Mouse (Mus musculus): Measurements from ENCODE around the gene Nudt13. TPM values are rescaled to one million over a fixed set of nuclear protein-coding genes. Genes with fewer than 3 reads are reported as not detected.
A peak's percentile ranks its signal among the peaks of the same experiment; 100 is the strongest.

The Nudt13 gene
- polyA plus RNA-seq, 1 experiment from 2014 or later = 8.9 TPM

- Histone ChIP-seq H3K36me3 (replicated peaks; ENCODE audit: control insufficient read depth, insufficient read depth, low read depth, low read length) (no peaks in the 10 kb centered on the region), H3K27ac (replicated peaks; ENCODE audit: low read depth, low read length) (no peak overlapping the region), H3K4me2 (ENCODE audit: low read depth, low read length) (no peak overlapping the region), H3K4me1 (ENCODE audit: control insufficient read depth, insufficient read depth, low read length) (no peaks in the 10 kb centered on the region), H3K27me3 (ENCODE audit: control insufficient read depth, insufficient read depth, low read length) (no peaks in the 10 kb centered on the region), H3K4me3 (ENCODE audit: low read depth, low read length) (no peak overlapping the region), H3K9me3 (replicated peaks; ENCODE audit: control insufficient read depth, low read length) (no peaks in the 10 kb centered on the region), H3K9ac (replicated peaks; ENCODE audit: low read length) (no peak overlapping the region)
- ATAC-seq (replicated peaks; ENCODE audit: insufficient number of reproducible peaks, low FRiP score, low TSS enrichment, low read depth) (no peak), DNase-seq (ENCODE audit: low spot score) (no peak)
- 70% methylated on average over 1 of the region's 1 CpGs for WGBS
Observed at GRCm38 (mm10) chr14:20315137-20315536, 20.6 kb downstream of the Nudt13 start.

GRCm38 (mm10) chr14:20319420-20319819 lies 24.9 kb downstream of the Nudt13 start:
- Histone ChIP-seq H3K4me2 (ENCODE audit: low read depth, low read length) (no peak overlapping the region), H3K27me3 (ENCODE audit: control insufficient read depth, insufficient read depth, low read length) (no peaks in the 10 kb centered on the region), H3K36me3 (replicated peaks; ENCODE audit: control insufficient read depth, insufficient read depth, low read depth, low read length) (no peaks in the 10 kb centered on the region), H3K9me3 (replicated peaks; ENCODE audit: control insufficient read depth, low read length) (no peaks in the 10 kb centered on the region), H3K4me1 (ENCODE audit: control insufficient read depth, insufficient read depth, low read length) (no peaks in the 10 kb centered on the region), H3K4me3 (ENCODE audit: low read depth, low read length) (no peak overlapping the region), H3K27ac (replicated peaks; ENCODE audit: low read depth, low read length) (no peak overlapping the region), H3K9ac (replicated peaks; ENCODE audit: low read length) (no peak overlapping the region)
- ATAC-seq (replicated peaks; ENCODE audit: insufficient number of reproducible peaks, low FRiP score, low TSS enrichment, low read depth) = no peak
- 84% methylated on average over 3 of the region's 3 CpGs for WGBS
- DNase-seq (ENCODE audit: low spot score) = peak; percentile 59

GRCm38 (mm10) chr14:20324196-20324595 lies 29.7 kb downstream of the Nudt13 start:
- Histone ChIP-seq H3K4me1 (ENCODE audit: control insufficient read depth, insufficient read depth, low read length) (no peaks in the 10 kb centered on the region), H3K4me3 (ENCODE audit: low read depth, low read length) (no peak overlapping the region), H3K27me3 (ENCODE audit: control insufficient read depth, insufficient read depth, low read length) (no peaks in the 10 kb centered on the region), H3K9me3 (replicated peaks; ENCODE audit: control insufficient read depth, low read length) (no peaks in the 10 kb centered on the region), H3K9ac (replicated peaks; ENCODE audit: low read length) (no peak overlapping the region), H3K27ac (replicated peaks; ENCODE audit: low read depth, low read length) (no peak overlapping the region), H3K36me3 (replicated peaks; ENCODE audit: control insufficient read depth, insufficient read depth, low read depth, low read length) (peaks cover 2% of the 10 kb centered on the region; the same call in 1 of the 2 replicates), H3K4me2 (ENCODE audit: low read depth, low read length) (no peak overlapping the region)
- 94% methylated on average over 9 of the region's 9 CpGs for WGBS
- no peak for DNase-seq (ENCODE audit: low spot score)
- no peak for ATAC-seq (replicated peaks; ENCODE audit: insufficient number of reproducible peaks, low FRiP score, low TSS enrichment, low read depth)

GRCm38 (mm10) chr14:20328474-20328873 lies 34.0 kb downstream of the Nudt13 start:
- WGBS = 72% methylated on average over 9 of the region's 9 CpGs
- ATAC-seq (replicated peaks; ENCODE audit: insufficient number of reproducible peaks, low FRiP score, low TSS enrichment, low read depth) (no peak), DNase-seq (ENCODE audit: low spot score) (peak; percentile 64)
- Histone ChIP-seq H3K9ac (replicated peaks; ENCODE audit: low read length) (no peak overlapping the region), H3K9me3 (replicated peaks; ENCODE audit: control insufficient read depth, low read length) (no peaks in the 10 kb centered on the region), H3K4me1 (ENCODE audit: control insufficient read depth, insufficient read depth, low read length) (no peaks in the 10 kb centered on the region), H3K27me3 (ENCODE audit: control insufficient read depth, insufficient read depth, low read length) (no peaks in the 10 kb centered on the region), H3K4me3 (ENCODE audit: low read depth, low read length) (no peak overlapping the region), H3K27ac (replicated peaks; ENCODE audit: low read depth, low read length) (no peak overlapping the region), H3K4me2 (ENCODE audit: low read depth, low read length) (no peak overlapping the region), H3K36me3 (replicated peaks; ENCODE audit: control insufficient read depth, insufficient read depth, low read depth, low read length) (peaks cover 2% of the 10 kb centered on the region; the same call in 1 of the 2 replicates)

- no peak overlapping the region for H3K27ac ChIP-seq (replicated peaks; ENCODE audit: low read depth, low read length)
- 93% methylated on average over 4 of the region's 4 CpGs for WGBS
- no peak for ATAC-seq (replicated peaks; ENCODE audit: insufficient number of reproducible peaks, low FRiP score, low TSS enrichment, low read depth)
- DNase-seq (ENCODE audit: low spot score) = no peak
- H3K36me3 ChIP-seq (replicated peaks; ENCODE audit: control insufficient read depth, insufficient read depth, low read depth, low read length) = peaks cover 2% of the 10 kb centered on the region; the same call in 1 of the 2 replicates
- no peaks in the 10 kb centered on the region for H3K27me3 ChIP-seq (ENCODE audit: control insufficient read depth, insufficient read depth, low read length)
- H3K4me3 ChIP-seq (ENCODE audit: low read depth, low read length) = no peak overlapping the region
- no peaks in the 10 kb centered on the region for H3K4me1 ChIP-seq (ENCODE audit: control insufficient read depth, insufficient read depth, low read length)
- H3K9me3 ChIP-seq (replicated peaks; ENCODE audit: control insufficient read depth, low read length) = no peaks in the 10 kb centered on the region
- H3K9ac ChIP-seq (replicated peaks; ENCODE audit: low read length) = no peak overlapping the region
- no peak overlapping the region for H3K4me2 ChIP-seq (ENCODE audit: low read depth, low read length)
Observed at GRCm38 (mm10) chr14:20331316-20331715, 36.8 kb downstream of the Nudt13 start.

- 95% methylated on average over 5 of the region's 5 CpGs for WGBS
- no peak for ATAC-seq (replicated peaks; ENCODE audit: insufficient number of reproducible peaks, low FRiP score, low TSS enrichment, low read depth)
Observed at GRCm38 (mm10) chr14:20339415-20339814, 44.9 kb downstream of the Nudt13 start.

GRCm38 (mm10) chr14:20340149-20340548 lies 45.7 kb downstream of the Nudt13 start:
- Histone ChIP-seq H3K36me3 (replicated peaks; ENCODE audit: control insufficient read depth, insufficient read depth, low read depth, low read length) (peaks cover 7% of the 10 kb centered on the region; the same call in 1 of the 2 replicates), H3K9ac (replicated peaks; ENCODE audit: low read length) (no peak overlapping the region), H3K27me3 (ENCODE audit: control insufficient read depth, insufficient read depth, low read length) (no peaks in the 10 kb centered on the region), H3K27ac (replicated peaks; ENCODE audit: low read depth, low read length) (no peak overlapping the region), H3K4me1 (ENCODE audit: control insufficient read depth, insufficient read depth, low read length) (no peaks in the 10 kb centered on the region), H3K4me3 (ENCODE audit: low read depth, low read length) (no peak overlapping the region), H3K9me3 (replicated peaks; ENCODE audit: control insufficient read depth, low read length) (no peaks in the 10 kb centered on the region), H3K4me2 (ENCODE audit: low read depth, low read length) (no peak overlapping the region)
- peak; percentile 49 for DNase-seq (ENCODE audit: low spot score)
- WGBS = 82% methylated on average over 8 of the region's 8 CpGs
- ATAC-seq (replicated peaks; ENCODE audit: insufficient number of reproducible peaks, low FRiP score, low TSS enrichment, low read depth) = no peak

More at GRCm38 (mm10) chr14:20339415-20339814, 44.9 kb downstream of the Nudt13 start:
- Histone ChIP-seq H3K4me1 (ENCODE audit: control insufficient read depth, insufficient read depth, low read length) (no peaks in the 10 kb centered on the region), H3K9me3 (replicated peaks; ENCODE audit: control insufficient read depth, low read length) (no peaks in the 10 kb centered on the region), H3K36me3 (replicated peaks; ENCODE audit: control insufficient read depth, insufficient read depth, low read depth, low read length) (peaks cover 7% of the 10 kb centered on the region; the same call in 1 of the 2 replicates), H3K9ac (replicated peaks; ENCODE audit: low read length) (no peak overlapping the region), H3K27me3 (ENCODE audit: control insufficient read depth, insufficient read depth, low read length) (no peaks in the 10 kb centered on the region), H3K4me2 (ENCODE audit: low read depth, low read length) (no peak overlapping the region), H3K27ac (replicated peaks; ENCODE audit: low read depth, low read length) (no peak overlapping the region), H3K4me3 (ENCODE audit: low read depth, low read length) (no peak overlapping the region)
- no peak for DNase-seq (ENCODE audit: low spot score)

GRCm38 (mm10) chr14:20340866-20341265 lies 46.4 kb downstream of the Nudt13 start:
- H3K4me3 ChIP-seq (ENCODE audit: low read depth, low read length) = no peak overlapping the region
- no peak for ATAC-seq (replicated peaks; ENCODE audit: insufficient number of reproducible peaks, low FRiP score, low TSS enrichment, low read depth)
- H3K27me3 ChIP-seq (ENCODE audit: control insufficient read depth, insufficient read depth, low read length) = no peaks in the 10 kb centered on the region
- H3K9ac ChIP-seq (replicated peaks; ENCODE audit: low read length) = no peak overlapping the region
- DNase-seq (ENCODE audit: low spot score) = no peak
- H3K9me3 ChIP-seq (replicated peaks; ENCODE audit: control insufficient read depth, low read length) = no peaks in the 10 kb centered on the region
- 79% methylated on average over 7 of the region's 7 CpGs for WGBS
- no peak overlapping the region for H3K4me2 ChIP-seq (ENCODE audit: low read depth, low read length)
- peaks cover 7% of the 10 kb centered on the region; the same call in 1 of the 2 replicates for H3K36me3 ChIP-seq (replicated peaks; ENCODE audit: control insufficient read depth, insufficient read depth, low read depth, low read length)
- no peak overlapping the region for H3K27ac ChIP-seq (replicated peaks; ENCODE audit: low read depth, low read length)
- H3K4me1 ChIP-seq (ENCODE audit: control insufficient read depth, insufficient read depth, low read length) = no peaks in the 10 kb centered on the region
